Mouse (Mus musculus) gastrocnemius, postnatal 36 days (tissue): ENCODE results near the gene Clic5. TPM values are rescaled to one million over a fixed set of nuclear protein-coding genes. Genes with fewer than 3 reads are reported as not detected.

Source experiments
- DNase-seq, 2 experiments: peaks; one replicate each; pipeline ENCODE4 v3.0.0; 2022
- intact Hi-C: fragments of 180-260 bp; cut with DNase I; formaldehyde crosslinking; loops from one replicate; pipeline ENCODE4 v1.15.1; 2025
- total RNA-seq, 2 experiments: library from RNA; stranded (reverse); gene quantifications; 2 replicates each; pipeline ENCODE4 v1.2.3; 2021

The Clic5 gene
- total RNA-seq, 2 experiments from 2014 or later: 138 to 144 TPM

DNA sequence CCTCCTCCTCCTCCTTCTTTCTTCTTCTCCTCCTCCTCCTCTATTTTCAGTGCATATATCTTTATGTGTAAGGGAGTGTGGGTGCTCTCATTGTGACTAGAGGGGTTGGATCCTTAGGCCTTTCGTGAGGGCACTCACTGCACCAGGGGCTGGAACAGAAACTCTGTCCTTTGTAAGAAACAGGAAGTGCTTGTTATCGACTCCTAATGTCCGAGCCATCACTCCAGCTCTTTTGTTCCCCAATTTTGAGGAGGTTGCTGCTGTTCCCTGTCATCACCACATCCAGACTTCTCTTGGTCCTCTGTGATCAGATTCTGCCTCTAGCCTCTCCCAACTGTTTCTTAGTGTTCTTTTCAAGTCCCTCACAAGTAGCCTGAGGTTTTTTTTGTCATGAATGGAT lies 64.3 kb downstream of the Clic5 start:
- no peak for DNase-seq
- intact Hi-C loops: loop anchor here (10.0 kb wide), 1 partner anchor 178 kb away; the partner anchor contains the start of gene Enpp5

DNA sequence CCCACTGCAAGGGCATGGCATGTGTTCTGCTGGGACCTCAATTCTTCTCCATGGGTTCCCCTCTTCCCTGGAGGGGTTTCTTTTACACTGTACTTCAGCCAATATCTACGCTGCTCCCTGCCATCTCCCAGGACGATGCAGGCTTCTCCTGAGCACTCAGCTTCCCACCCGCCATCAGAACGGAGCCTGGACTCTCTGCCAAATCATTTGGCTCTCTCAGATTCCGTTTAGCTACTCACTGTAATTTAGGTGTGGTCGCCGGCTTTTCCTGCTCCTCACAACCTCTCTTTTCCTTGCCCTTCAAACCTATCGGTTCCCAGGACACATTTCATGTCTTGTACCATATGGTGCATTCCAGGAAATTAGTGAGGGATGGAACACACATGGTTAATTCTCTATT lies 66.3 kb downstream of the Clic5 start:
- no peak for DNase-seq
- intact Hi-C loops: loop anchor here (2.0 to 10.0 kb wide), 3 partner anchors 82 to 180 kb away; partner anchors contain the start of gene Enpp5

DNA sequence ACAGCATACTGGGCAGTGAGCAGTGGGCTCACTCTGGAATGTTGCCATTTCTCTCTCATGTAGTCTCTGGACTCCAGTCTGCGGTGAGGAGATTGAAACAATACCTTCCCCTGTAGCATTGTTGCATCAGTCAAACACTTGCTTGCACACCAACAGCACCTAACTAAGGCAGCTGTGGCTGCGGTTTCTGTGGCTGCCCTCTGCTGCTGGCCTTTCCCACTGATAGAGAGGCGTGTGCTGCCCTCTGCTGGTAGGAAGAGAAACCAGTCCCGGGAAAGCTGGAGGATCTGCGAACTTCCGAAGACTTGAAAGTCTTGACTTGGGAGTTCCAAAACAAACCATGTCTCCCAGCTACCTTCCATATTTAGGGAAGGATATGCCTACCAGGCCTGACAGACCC lies 68.2 kb downstream of the Clic5 start:
- intact Hi-C loops: loop anchor here (2.0 to 10.0 kb wide), 3 partner anchors 68 to 182 kb away; partner anchors contain the start of genes Clic5 and Enpp5
- peak; percentile 61 to 66 for DNase-seq

DNA sequence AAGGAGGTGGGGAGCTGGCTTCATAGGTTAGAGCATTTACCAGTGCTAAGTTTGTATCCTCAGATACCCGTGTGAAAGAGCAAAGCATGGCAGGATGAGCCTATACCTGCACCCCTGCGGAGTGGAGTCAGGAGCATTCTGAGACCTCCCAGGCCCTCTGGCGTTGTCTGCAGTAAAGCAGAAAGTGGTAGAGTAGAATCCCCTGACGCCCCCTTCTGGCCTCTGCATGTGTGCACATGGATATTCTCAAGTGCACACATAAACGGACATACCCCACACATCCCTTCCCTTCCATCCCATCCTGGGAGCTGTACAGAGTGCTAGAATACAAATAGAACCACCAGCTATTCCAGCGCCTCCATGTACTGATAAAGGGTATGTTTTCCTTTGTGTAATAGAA lies 70.9 kb downstream of the Clic5 start:
- intact Hi-C loops: loop anchor here (5.0 to 10.0 kb wide), 2 partner anchors 87 to 184 kb away; partner anchors contain the start of gene Enpp5
- DNase-seq: no peak

DNA sequence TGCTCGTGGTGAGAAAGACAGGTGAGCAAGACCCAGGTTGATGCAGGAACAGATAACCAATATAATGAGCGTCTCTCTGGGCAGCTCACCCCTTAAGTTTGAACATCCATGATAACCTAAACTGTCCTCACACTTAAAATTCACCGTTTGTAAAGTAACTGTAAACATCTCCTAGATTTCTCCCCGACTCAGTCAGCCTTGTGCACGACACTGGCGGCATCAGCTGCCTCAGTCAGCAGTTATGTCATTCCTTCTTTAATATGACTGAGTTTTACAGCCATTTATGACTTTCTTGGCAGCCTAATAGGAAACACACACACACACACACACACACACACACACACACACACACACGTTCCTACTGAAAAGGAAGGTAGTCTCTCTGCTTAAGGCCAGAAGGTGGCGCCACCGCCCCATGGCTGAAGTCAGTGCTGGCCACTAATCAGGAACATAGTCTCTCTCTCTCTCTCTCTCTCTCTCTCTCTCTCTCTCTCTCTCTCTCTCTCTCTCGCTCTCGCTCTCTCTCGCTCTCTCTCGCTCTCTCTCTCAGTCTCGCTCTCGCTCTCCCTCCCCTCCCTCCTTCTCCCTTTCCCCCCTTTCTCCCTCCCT lies 73.3 kb downstream of the Clic5 start:
- intact Hi-C loops: loop anchor here (5.0 to 10.0 kb wide), 3 partner anchors 473 to 1113 kb away; no protein-coding TSS in a partner anchor
- DNase-seq: peak; percentile 43 to 50

DNA sequence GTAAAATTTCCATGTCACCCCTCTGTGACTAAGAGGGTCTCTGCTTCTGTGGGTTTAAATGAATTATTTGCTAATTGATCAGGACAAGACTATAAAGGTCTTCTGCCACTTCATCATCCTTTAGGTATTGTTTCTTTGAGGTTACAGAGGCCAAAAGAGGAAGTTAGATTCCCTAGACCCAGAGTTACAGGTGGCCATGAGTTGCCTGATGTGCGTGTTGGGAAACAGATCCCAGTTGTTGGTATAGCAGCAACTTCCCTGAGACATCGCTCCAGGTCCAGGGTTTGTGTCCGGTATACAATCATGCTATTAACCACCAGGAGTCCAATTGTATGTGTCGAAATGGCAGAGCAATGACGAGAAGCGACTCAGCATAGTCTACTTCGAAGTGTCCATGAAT lies 81.7 kb downstream of the Clic5 start:
- no peak for DNase-seq
- intact Hi-C loops: no loop called here

DNA sequence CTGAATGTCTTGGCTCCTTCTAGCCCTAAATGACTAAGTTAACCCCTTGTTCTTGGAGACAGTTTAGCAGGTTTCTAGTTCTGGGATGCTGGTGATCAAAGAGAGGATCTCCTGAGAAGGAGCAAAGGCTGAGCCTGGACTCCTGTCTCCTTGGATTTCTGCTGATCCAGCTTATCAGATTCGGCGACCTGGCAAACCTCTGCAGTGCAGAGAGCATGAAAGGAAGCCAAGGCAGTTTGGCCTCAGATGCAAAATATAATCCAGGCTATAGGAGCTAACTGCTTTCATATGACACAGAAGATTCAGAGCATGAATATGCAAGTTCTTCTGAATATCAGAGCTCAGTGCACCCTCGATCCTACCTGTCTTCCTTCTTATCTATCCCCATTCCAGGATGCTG lies 83.0 kb downstream of the Clic5 start:
- DNase-seq: no peak
- intact Hi-C loops: no loop called here

DNA sequence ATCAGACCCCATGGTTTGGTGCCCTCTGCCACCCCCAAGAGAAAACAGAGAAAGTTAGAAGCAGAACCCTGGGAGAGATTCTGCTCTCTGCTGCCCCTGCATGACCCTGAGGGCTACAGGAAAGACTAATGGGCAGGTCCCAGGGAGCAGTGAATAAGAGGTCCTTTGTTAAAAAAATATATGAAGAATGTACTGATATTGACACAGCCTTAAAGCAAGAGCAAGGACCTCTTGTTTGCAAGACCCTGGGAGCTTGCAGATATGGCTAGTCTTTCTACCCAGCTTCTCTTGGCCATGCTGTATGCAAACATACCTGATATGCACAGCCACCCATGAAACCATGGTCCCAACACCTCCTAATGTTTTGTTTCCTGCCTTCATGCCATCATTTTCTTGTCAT lies 86.4 kb downstream of the Clic5 start:
- DNase-seq: no peak
- intact Hi-C loops: no loop called here

DNA sequence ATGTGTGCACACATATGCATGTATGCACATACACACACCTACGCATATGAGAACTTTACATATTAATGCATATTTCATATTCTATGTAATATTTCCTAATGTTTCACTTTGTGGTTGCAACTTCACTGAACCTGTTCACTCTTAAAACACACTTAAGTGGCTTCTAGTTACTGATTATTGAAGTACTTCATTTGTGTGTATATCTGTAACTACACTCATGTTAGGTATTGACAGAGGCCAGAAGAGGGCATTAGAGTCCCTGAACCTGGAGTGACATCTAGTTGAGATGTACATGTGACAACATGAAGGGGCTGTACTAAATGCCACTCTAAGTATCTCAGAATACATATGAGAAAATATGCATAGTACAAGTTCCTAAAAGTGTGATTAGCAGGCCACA lies 99.9 kb downstream of the Clic5 start:
- intact Hi-C loops: no loop called here
- DNase-seq: no peak

DNA sequence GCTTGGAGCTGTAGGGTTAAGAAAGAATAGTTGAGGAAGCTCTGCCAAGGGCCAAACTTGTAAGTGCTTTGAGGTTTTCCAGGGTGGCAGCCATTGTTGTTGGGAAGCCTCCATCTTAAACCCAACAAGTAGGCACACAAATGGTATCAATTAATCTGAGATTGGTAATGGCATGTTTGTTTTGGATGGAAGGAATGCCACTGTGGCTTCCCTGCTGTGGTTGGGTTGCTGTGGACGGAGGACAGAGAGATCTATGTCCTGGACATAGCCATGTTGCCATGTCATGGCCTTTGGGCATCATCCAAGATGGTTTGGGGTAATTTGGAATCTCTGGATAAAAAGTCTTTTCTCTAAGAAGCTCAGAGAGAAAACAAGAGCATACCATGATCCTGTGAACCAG lies 108.8 kb downstream of the Clic5 start:
- no peak for DNase-seq
- intact Hi-C loops: no loop called here

DNA sequence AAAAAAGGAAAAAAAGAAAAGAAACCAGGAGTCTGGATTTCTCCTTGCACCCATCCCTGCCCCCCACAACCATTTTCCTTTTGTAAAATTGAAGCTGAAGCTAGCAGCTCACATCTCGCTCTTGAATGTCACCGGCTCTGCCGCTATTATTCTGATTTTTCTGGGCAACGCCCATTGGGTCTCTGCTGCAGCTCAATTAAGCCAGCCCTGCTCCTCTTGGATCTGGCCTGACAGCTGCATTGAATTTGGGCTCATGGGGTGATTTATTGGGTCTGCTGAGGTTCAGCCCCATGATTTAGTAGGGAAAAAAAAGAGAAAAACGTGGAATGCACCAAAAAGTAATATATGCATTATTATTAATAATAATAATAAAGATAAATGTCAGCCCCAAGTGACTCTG lies 111.9 kb downstream of the Clic5 start:
- DNase-seq: no peak
- intact Hi-C loops: no loop called here

DNA sequence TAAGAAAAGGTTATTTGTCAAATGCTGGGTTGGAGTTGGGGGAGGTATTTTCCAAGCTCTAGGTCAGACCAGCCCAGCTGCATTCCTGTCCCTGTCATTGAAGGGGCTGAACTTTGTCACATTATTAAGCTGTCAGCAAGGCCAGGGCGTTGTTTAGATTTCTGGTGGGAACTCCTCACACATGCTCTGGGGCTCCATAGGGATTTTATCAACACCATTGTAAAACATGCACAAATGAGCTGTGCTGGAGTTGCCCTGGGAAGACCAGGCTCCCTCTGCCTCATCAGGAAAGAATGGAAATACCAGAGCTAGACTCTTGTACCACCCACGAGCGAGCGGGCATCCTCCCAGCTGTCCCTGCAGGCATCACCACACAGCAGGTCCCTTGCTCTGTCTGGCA lies 112.3 kb downstream of the Clic5 start:
- intact Hi-C loops: no loop called here
- no peak for DNase-seq

DNA sequence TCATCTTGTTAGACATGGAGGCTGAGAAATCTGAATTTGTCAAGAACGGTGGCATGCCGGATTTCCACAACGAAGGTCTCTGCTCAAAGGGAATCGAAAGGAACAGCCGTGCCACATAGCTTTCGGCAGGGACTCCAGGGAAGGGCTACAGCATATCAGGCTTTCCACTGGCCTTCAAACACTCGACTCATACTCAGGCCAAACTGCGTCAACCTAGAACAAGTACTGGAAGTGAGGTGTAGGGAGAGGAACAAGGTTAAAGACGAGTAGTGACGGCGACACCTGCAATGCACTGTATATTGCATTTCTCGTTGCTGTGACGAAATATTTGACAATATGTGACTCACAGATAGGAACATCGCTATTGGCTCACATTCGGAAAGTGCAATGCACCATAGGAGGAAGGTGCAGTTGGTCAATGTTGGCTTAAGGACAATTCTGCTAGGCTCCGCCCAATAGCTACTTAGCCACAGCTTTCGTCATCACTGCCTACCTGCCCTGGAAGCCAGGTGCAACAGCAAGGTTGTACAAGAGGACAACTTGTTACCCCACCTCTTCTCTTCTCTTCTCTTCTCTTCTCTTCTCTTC lies 112.9 kb downstream of the Clic5 start:
- no peak for DNase-seq

DNA sequence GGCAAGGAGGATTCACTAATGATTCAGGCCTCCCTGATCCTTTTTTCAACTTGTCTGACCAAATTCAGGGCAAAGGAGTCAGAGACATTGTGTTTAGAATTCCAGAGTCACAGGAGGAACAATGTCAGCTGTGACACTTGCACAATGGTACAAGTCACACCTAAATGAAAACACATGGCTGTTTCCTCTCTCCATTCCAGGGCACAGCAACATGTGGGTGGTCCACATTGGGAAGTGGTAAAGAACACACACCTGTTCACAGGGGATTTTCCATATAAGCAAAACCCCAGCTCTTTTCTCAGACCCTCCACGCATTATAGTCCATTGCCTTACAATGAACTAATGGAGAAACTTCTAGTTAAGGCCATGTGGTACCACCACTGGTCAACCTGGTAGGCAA lies 115.7 kb downstream of the Clic5 start:
- no peak for DNase-seq
- intact Hi-C loops: no loop called here

More for the DNA sequence above, 112.9 kb downstream of the Clic5 start:
- intact Hi-C loops: no loop called here

DNA sequence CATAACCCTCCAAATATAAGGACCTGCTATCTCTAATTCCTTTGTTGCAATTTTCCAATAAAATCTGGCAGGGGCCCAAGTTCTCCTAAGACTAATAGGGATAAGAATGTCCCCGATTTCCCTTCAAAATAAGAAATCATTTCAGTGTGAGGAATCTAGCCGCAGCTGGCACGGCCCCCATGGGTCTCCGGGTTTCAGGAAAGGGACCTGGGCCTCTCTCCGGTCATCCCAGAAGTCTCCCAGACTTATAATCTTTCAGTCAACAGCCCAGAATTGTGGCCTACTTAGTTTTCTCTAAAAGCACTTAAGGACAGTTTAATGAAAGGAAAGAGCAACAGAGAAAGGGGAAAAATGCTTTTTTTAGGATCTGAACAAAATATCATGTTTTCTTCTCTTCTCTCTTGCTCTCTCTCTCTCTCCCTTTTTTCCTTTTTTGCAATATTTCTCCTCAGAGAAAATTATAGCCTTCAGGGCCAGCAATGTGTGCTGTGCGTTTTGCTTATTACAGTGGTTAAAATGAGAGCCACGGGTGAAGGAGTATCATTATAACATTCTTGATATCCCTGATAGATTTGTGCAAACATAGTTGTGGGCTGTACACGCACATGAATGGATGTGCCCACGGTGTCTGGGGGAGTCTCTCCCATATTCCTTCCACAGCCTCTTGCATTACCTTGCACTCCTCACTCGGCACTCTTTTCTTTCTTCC lies 121.7 kb downstream of the Clic5 start:
- DNase-seq: no peak
- intact Hi-C loops: no loop called here

DNA sequence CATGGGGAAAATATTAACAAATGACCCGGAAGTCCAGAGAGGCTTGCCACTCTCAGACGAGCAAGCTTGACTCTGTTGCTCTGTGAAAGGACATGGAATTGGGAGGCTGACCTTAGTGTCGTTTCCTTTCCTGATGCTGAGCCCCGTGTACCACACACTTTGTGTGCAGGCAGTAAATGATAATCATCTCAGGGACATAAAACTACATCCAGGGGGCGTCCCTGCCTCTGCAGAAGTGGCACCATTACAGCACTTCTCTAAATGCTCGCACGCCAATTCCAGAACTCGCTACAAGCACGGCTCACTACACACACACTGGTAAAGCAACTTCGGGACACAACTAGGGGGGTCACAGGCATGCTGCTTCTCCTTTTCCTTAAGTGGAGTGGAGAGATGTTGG lies 136.9 kb downstream of the Clic5 start:
- intact Hi-C loops: no loop called here
- DNase-seq: no peak

DNA sequence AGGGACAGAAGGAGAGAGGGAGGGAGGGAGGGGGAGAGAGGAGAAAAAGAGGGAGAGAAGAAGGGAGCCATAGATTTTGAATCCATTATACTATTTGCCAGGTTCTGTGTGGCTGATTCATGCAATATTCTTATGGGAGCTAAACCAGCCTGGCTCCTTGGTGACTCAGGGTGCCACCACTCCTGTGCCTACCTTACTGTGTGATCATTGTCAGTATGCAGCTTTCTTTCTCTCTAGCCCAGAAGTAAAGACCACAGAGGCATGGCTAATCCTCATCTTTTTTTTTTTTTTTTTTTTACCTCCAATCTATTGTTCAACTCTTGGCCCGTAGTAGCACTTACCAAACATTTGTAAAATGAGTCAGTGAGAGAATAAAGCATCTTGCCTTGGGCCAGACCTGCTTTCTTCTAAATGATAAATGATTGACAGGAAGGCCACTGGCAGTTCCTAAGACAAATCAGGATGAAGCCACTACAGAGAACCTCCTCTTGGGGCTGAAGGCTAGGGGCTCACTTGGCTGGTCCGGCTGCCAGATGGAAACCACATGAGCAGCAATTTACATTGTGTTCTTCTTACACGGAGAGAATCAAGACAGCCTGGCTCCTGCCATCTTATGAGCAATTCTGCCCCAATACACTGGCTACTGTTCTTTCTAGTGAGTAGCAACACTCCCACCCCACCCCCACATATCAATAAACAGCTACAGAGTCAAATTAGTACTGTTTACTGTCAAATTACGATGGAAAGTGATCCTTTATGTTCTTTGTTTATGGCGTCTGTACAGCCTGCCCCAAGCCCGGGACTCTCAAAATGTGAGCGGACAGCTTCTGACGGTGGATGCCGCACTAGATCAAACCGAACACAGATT lies 139.1 kb downstream of the Clic5 start:
- intact Hi-C loops: no loop called here
- DNase-seq: no peak

DNA sequence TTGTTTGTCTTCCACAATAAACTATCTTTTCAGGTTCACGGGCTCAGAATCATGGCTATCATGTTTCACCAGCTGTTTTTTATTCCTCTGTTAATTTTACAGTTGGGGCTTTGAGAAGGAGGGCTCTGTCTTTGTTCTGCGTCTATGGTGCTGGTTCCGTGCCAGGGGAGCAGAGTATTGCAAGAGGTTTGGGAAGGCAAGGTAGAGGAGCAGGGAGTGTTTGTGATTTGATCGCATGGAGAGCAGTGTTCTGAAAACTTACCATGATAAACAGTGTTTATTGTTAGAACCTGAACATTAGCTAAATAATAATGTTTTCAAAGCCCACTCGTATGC lies 139.7 kb downstream of the Clic5 start:
- intact Hi-C loops: no loop called here
- no peak for DNase-seq
